Mouse (Mus musculus) cerebral cortex, adult 2 months (tissue): ENCODE data around the gene Zscan26.

Experiments used
- WGBS: fragments of 180-500 bp; shearing (Covaris S2); methylation state at CpG from one replicate; pipeline ENCODE4 v1.1.7; 2018; 5-methylcytosine and 5-hydroxymethylcytosine counted together

Zscan26 gene

DNA sequence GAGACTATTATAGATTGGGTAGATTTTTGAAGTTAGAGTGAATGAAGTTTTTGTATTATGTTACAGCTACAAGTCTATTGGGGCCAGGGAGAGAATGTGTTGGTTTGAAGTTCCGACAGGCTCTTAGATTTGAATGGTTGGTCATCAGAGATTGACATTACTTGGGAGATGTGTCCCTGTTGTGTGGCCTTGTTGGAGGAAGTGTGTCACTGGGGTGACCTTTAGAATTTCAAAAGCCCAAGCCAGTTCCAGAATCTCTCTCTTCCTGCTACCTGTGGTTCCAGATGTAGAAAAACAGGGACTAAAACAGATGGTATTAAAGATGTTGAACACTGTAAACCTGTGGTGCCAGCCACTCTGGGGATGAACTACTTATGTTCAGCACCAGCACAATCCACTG is 25.9 kb downstream of the Zscan26 start:
- 100% methylated on average over 1 of the region's 1 CpGs for WGBS

DNA sequence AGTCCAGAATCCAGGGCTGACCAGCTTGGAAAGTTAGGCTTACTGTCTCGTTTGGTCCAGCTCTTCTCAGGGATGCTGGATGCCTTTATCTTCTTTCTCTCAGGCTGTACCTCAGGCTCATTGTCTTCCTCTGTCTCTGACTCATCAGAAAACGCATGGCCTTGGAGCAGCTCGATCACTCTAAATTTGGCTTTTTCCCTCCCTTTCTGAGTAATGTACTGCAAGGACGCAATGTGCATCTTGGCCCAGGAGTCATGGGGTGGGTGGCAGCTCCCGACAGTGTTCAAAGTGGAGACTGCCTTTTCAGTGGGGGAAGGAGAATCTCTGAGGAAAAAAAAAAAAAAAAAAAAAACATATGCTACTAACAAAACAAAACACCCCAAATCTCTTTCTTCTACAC is 30.2 kb downstream of the Zscan26 start:
- 53% methylated on average over 5 of the region's 5 CpGs for WGBS

DNA sequence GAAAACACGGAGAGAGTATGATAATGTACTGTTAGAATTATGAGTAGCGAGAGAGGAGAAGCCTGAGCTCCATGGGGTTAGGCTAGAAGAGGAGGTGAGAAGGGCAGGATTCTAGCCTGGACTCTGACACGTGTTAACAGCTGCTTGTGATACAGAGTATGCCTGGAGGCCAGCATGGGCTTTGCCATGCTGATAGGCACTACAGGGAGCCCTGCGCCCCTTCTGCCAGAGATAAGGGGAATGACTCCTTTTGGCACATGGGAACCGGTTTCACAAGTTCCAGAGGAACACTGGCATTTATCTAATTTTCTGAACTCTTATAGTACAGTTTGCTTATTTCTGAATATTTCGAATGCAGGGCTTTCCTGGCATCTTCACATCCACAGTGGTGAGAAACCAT is 34.7 kb downstream of the Zscan26 start:
- WGBS, result 84% methylated on average over 6 of the region's 6 CpGs

DNA sequence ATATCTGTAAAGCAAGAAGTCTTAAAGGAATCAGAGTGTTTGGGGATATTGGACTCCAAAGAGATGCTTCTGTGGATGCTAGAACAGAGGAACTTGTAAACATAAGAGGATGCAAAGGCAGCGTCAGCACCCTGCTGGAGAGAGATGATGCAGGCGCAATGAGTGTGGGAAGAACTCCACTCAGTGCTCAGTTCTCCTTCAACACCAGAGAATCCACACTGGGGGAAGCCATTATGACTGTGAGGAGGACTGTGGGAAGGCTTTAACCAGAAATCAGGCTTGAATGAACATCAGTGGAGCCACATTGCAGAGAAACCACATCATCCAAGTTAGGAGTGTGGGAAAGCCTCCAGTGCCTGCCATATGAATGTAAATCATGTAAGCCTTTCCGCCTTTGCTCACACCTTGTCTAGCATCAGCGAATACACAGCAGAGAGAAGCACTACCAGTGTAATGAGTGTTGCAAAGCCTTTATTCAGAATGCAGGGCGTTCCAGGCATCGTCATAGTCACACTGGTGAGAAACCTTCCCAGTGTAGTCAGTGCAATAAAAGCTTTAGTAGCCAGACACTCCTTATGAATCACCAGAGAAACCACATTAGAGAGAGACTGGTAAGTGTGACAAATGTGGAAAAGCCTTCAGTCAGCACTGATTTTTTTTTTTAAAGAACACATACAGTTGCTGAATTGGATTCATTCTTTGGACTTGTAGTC is 36.1 kb downstream of the Zscan26 start:
- WGBS, result 51% methylated on average over 6 of the region's 6 CpGs

DNA sequence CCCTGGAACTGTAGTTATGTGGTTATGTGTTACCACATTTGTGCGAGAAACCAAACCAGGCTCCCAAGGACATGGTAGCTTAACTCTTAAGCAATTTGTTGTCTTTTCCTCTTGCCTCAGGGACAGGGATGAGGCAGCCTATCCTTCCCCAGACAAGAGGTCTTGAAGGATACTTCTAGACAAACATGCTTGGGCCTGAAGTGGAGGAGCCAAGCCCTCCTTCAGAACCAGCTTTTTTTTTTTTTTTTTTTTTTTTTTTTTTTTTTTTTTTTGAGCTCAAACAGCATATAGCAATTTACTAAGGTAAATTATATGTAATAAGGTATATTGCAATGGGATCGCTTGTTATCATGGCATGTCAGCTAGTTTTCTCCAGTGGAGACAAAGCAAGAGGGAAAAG is 37.8 kb downstream of the Zscan26 start:
- whole genome bisulfite sequencing, result 94% methylated on average over 2 of the region's 2 CpGs

DNA sequence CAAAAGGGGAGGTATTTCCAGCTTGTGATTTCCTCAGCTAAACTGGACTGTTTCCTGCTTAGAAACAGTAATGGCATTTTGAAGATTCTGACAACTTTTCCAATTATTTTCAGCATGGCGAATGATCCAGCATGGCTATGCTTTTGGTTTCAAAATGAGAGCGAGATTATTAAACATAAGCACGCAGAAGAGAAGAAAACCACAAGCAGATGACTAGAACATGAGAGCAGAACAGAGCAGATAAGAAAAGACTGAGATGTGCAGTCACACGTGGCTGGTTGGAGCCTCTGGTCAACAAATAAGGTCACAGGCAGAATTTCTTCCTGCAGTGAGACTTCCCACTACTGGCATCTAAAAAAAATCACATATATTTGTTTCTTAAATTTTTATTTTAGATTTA is 38.3 kb downstream of the Zscan26 start:
- WGBS, result 85% methylated on average over 4 of the region's 4 CpGs

DNA sequence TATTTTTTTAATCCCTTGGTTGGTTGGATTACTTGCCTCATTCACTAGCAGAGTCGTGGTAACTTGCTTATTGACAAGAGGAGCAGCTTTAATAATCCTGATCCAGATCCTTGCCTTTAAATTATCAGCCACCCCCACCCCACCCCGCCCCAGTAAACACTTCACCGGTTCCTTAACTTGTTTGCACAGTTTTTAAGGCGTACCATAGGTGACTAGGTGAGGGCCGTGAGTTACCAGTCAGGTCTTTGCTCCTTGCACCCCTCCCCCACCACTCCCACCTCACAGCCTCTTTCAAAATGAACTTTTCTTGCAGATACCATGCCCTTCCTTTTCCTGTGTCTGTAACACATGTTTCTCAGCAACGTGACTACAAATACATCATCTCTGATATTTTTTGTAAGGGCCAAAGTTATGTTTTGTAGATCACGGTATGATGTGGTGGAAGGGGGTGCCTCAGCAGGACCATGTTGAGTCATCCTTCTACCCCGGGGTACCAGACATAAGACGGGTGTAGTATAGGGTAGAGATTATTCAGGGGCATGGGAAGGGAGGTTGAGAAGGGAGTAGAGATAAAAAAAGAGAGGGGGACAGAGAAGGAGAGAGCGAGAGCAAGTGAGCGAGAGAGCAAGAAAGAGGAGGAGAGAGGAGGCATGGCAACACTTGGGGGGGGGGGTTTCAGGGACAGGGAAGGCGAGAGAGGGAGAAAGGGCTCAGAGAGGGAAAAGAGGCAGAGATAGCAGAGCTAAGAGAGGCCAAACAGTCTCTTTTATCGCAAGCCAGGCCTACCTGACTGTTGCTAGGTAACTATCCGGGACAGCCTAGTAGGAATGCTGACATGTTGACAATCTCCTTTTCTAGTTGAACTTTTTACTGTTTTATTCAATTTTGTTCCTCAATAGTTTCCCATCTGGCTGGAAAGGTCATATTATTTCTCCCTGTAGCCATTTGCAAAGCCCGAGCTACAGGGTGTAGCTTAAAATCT is 39.0 kb downstream of the Zscan26 start:
- 73% methylated on average over 15 of the region's 15 CpGs for WGBS

DNA sequence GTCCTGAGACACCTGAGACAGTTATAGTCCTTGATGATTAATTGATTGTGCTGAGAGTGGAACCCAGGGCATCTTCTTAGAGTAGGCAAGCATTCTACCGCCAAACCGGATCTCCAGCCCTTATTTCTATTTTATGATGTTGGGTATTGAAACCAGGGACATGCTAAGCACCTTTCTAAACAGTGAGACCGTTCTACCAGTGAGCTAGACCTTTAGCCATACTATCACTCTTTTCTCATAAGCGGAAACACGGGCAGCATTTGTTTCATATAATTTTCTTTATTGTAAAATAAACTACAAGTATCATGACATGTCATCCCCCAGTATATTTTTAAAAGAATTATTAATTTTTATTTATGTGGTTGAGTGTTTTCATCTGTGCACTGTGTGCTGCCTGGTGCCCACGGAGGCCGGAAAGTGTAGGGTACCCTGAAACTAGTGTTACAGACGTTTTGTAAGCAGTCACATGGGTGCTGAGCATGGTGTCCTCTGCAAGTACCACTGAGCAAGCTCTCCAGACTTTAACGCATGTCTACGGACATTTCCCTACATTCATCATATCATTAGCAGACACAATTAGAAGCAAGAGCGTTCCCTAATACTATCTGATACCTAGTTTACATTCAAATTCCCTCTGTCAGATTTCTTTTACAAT is 44.6 kb downstream of the Zscan26 start:
- WGBS, result 50% methylated on average over 11 of the region's 11 CpGs

DNA sequence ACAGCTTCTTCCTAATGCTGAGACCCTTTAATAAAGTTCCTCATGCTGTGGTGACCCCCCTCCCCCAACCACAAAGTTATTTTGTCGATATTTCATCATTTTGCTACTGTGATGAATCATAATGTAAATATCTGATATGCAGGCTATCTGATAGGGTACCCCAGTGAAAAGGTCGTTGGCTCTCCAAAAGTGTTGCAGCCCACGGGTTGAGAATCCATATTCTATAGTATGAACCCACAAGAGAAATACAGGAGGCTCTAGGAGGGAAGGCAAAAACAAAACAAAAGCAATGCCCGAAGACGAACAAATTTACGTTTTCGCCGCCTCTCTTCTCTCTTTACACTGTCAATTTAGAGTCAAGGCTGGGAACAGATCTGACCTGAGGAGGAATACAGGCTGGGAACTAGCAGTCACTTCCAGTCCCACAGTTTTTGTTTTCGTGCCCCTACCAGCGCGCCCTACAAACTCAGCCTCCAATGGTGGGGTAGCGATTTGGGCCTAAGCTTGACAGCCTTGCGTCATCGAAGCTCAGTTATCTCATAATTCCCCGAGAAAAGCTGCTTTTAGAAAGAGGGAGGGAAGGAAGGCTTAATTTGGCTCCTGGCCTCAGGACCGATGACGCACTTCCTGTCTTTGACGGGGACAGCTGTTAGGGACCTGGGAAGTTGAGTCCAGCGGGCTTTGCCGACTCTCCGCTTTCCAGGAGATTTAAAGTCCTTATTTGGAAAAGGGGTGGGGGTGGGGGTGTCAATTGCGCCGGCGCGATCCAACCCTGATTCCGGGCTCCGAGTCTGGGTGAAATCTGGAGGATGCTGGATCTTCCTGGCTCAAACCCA is 45.3 kb downstream of the Zscan26 start:
- 1% methylated on average over 27 of the region's 27 CpGs for WGBS

DNA sequence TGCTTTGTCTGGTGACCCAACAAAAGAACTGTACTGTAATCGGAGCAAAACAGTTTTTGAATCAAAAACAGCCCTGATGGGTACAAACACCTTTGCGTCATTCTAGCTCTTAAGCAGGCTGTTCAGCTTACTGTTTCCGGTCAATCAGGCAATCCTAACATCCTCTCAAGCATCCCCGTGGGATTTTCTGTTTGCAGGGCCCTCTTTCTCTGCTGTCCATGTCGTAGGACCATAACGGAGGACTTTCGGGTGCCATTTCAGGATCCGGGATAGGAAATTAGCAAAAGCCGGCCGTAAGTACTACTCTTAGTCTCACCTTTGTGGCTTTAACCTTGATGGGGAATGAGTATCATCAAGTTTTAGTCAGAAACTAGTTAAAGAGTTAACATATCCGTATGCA is 46.2 kb downstream of the Zscan26 start:
- 78% methylated on average over 11 of the region's 11 CpGs for WGBS

DNA sequence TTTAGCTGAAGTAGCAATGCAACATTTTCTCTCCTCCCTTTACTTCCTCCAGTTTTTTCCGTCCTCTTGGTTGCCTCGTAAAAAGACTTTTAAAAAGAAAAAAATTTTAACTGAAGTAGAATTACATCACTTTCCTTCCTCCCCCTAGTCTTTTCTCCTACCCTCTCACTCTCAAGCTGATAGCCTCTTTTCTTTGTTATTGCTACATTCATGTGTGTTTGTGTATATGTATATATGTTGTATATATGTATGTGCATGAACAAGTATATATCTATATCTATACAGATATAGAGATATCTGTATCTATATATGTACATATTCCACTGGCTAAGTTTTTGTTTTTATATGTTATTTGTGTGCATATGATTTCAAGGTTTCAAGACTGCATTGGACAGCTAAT is 50.7 kb downstream of the Zscan26 start:
- WGBS, result 0% methylated on average over 2 of the region's 2 CpGs

DNA sequence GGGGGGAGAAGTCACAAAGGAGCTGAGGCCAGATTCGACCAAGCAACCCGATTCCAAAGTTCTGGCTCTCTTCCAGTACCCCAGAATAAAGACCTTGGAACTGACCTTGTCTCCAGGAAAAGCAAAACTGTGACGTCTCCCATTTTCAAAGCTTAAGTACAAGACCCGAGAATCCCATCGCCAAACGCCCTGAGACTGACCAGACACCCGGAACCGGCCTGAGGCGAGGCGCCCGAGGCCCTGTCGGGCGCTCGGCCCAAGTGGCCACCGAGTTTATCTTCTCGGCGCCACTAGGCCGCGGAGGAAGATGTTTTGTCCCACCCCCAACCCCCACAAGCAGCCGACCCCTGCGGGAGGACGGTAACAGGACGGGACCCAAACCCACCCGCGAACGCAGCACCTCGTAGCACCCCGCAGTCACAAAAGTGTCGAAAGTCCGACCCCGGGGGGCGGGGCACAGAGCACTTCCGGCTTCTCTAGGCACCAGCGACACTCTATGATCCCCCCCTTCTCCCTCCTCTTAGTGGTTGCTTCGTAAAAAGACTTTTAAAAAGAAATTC is 51.2 kb downstream of the Zscan26 start, which contains the start of gene Zkscan3:
Zkscan3 (minus strand) TSS at position 469 of the 560 bp plus-strand sequence.
- WGBS, result under 1% methylated on average over 35 of the region's 35 CpGs

DNA sequence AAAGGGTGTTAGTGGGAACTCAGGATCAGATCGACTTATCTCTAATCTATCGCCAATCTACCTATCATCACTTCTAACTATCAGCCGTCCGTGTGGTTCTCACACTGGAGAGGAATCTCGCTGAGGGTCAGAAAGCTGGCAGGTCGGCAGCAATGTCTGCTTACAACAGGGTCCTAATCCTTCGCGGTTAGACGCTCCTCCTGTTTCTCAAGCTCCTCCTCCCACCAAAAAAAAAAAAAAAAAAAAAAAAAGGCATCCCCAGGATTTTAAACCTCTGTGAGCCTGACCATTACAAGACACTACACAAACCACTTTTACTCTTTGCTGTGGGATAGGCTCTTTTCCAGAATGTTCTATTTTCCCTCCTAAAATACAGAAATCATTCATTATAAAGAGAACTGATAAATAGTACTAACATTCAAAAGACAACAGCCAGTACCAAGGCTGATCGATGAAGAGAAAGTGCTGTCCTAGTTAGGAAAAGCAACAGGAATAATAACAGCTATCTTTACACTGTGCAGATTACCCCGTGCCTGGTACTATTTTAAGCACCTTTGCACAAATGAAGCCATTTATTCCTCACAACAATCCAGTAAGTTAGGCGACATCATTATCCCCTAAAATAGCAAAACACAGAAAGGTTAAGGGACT is 51.8 kb downstream of the Zscan26 start:
- WGBS, result 13% methylated on average over 12 of the region's 12 CpGs

DNA sequence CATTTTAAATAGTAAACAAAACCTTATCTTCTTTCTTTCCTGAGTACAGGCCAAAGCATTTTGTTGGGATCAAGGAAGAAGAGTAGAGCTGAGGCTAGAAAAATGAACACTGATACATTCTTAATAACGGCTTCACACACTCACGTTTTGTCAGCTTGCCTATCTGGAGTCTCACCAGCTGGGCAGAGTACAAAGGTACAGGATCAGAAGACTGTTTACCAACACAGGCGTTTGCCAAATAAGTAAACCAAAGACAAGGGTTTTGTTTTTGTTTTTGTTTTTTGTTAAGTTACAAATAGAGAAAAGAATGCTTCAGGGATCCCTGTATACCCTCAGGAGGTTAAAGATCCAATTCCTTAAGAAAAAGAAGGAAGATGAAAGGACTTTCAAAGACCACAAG is 52.4 kb downstream of the Zscan26 start:
- WGBS, result 56% methylated on average over 3 of the region's 3 CpGs

DNA sequence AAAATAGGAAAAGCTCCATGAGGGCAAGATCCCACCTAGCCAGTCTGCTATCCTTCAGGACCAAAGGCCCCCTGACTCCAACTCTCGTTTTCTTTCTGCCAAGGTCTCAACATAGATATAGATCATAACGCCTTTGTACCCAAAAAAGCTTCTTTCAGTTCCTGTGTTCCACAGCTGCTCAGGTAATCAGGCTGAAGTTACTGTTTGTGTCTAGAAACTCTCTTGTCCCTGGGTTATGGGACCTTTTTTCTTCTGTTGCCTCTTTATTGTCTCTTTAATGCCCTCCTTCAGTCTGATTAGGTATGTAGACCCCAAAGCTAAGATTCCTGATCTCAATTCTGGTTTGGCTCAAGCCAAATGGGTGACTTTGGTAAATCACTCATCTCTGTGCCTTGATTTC is 56.0 kb downstream of the Zscan26 start:
- 88% methylated on average over 2 of the region's 2 CpGs for WGBS

DNA sequence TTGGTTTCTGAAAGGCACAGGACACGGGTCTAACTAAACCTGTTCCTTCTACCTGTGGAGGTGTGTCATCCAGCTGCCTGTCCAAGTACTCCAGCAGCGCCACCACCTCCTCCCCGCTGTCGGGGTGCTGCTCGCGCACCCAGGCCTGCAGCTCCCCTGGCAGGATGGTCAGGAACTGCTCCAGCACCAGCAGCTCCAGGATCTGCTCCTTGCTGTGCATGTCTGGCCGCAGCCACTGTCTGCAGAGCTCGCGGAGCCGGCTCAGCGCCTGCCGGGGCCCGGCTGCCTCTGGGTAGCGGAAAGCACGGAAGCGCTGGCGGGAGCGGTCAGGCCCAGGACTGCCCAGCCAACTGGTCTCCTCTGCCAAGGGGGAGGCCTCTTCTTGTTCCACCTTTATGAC is 57.5 kb downstream of the Zscan26 start:
- whole genome bisulfite sequencing, result 95% methylated on average over 18 of the region's 18 CpGs

DNA sequence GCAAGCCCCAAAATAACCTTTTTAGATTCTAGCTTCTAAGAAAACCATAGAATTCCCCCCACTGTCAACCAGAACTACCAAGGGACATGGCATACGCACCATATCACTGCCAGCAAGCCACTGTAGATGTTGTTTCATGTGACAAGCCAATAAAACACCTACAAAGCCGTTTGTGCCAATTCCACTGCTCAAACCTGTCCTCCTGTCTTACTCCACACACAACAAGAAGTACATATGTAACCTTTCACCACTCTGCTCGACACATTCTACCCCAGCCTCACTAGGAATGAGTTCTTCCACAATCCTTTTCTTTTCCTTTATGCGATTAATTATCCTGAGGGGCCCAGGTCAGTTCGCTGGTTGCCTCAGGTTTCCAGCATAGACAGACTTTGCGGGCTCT is 57.9 kb downstream of the Zscan26 start:
- WGBS, result 96% methylated on average over 6 of the region's 6 CpGs

DNA sequence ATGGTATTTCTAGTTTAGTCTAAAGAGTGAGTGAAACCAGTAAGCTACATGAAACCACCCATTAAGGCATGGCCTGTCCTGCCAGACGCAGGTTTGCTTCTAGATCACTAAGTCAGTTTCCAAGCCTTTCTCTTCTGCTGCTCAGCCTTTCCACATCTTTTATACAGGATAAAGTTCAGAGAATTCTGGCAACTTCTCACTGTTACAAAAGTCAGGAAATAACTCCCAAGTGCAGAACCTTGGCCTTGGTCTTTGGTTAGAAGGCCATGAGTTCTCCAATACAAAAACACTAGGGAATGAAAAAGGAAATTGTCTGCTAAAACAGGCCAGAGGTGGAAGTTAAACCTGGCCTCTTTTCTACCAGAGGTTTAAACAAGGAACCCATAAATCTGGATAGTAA is 58.3 kb downstream of the Zscan26 start:
- 92% methylated on average over 1 of the region's 1 CpGs for WGBS
